Mouse (Mus musculus) splenic B cell, adult 2 months (primary cell): ENCODE results near the gene Tyk2.

Experiments
- DNase-seq: peaks from one replicate; pipeline ENCODE4 v3.0.0-alpha.2; 2011; ENCODE audit warnings: low read depth, low spot score
- H3K27me3 ChIP-seq: 2 replicates; pipeline ENCODE4 v1.6.1; 2012; ENCODE audit warnings: mild to moderate bottlenecking, low read length, moderate library complexity, mixed read lengths; ENCODE audit not compliant: control insufficient read depth, poor library complexity, insufficient read depth, severe bottlenecking
- H3K36me3 ChIP-seq: 2 replicates; pipeline ENCODE4 v1.6.1; 2012; ENCODE audit warnings: mild to moderate bottlenecking, low read length, moderate library complexity, mixed read lengths; ENCODE audit not compliant: control insufficient read depth, poor library complexity, insufficient read depth, severe bottlenecking

The Tyk2 gene

DNA sequence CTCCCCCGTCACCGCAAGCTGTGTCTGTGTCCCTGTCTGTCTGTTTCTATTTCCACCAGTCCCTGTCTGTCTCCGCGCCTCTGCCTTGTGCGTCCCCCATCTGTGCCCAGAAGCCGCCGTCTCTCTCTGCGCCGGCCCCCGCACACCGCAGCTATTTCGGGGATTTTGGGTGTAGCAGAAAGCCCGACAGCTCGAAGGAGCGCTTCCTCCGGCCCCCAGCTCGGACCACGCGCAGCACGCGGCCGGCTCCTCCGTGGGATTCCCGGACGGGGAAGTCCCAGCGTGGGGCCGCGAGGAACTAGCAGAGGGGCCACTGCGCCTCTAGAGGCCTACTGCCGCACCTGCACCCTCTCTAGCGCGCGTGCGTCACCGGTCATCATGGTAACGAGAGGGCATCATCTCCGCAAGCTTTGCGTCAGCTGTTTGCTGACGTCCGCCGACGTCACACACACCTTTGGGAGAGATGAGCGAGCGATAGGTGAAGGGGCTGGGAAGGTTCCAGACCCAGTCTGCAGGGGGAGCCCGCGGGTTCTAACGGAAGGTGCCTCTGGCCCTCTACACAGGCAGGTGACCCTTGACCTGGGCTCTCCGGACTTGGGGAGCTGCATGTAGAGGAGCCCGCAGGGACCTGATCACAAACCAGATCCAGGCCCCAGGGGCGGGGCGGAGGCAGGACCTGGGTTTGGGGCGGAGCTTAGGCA, 30.3 kb upstream of the Tyk2 start:
- H3K27me3 ChIP-seq = no peaks in the 10 kb centered on the region
- H3K36me3 ChIP-seq = no peaks in the 10 kb centered on the region
- peak; percentile 98 for DNase-seq

- Histone ChIP-seq H3K36me3 (no peaks in the 10 kb centered on the region), H3K27me3 (no peaks in the 10 kb centered on the region)
- DNase-seq = peak; percentile 37
Observed at GRCm38 (mm10) chr9:21154787-21155186, 23.7 kb upstream of the Tyk2 start.

DNA sequence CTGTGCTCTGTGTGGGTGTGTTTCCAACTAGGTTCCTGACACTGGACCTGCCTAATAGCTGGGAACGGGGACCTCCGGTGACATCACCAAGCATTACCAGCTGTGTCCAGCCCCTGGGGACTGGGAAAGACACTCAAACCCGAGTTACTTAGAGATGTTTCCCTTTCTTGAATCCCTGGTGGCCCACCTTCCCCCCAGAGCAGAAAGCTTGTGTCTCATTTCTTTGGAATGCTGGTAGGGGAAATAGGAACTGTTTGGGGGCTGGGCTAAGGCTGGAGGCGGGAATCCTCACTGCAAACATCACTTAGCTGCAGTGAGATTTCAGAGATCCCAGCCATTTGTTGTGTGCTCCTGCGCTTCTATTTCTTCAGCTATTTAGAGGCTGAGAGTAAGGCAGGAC, 22.8 kb upstream of the Tyk2 start:
- DNase-seq = no peak
- H3K27me3 ChIP-seq = no peaks in the 10 kb centered on the region

GRCm38 (mm10) chr9:21153331-21153730, 22.3 kb upstream of the Tyk2 start:
- DNase-seq = no peak
- H3K36me3 ChIP-seq = no peaks in the 10 kb centered on the region
- H3K27me3 ChIP-seq = no peaks in the 10 kb centered on the region

More for the DNA sequence above, 22.8 kb upstream of the Tyk2 start:
- H3K36me3 ChIP-seq = no peaks in the 10 kb centered on the region

DNA sequence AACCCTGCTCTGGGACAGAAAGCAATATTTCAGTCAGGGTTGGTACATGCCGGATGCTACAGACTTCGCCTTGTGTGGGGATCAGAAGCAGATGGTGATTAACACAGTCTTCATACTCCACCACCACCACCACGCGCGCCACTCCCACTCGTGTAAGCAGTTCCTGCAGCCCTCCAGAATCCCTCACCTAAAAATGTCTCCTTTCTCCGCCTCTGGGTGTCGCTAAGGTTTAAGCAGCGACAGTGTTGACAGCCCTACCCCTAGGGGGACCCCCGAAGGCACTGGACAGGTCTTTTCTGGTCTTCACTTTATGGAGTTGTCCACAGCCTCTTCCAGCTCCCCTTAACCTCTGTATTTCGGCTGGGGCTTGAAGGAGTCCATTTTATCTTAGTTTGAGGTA, 21.7 kb upstream of the Tyk2 start:
- Histone ChIP-seq H3K36me3 (no peaks in the 10 kb centered on the region), H3K27me3 (no peaks in the 10 kb centered on the region)
- DNase-seq = peak; percentile 73

GRCm38 (mm10) chr9:21149654-21150419, 18.8 kb upstream of the Tyk2 start, which contains the start of gene Cdc37:
Gene Cdc37 (minus strand): TSS chr9:21149982.
- DNase-seq = peak; percentile 93
- Histone ChIP-seq H3K27me3 (no peaks in the 10 kb centered on the region), H3K36me3 (no peaks in the 10 kb centered on the region)

- Histone ChIP-seq H3K36me3 (no peaks in the 10 kb centered on the region), H3K27me3 (no peaks in the 10 kb centered on the region)
- DNase-seq = no peak
Observed at GRCm38 (mm10) chr9:21149077-21149653, 18.1 kb upstream of the Tyk2 start.

- no peak for DNase-seq
- Histone ChIP-seq H3K36me3 (0 out of 2 replicates have a peak, but pooled peaks cover under 1% of the 10 kb centered on the region), H3K27me3 (no peaks in the 10 kb centered on the region)
Observed at GRCm38 (mm10) chr9:21148427-21148826, 17.4 kb upstream of the Tyk2 start.

GRCm38 (mm10) chr9:21146722-21147121, 15.7 kb upstream of the Tyk2 start:
- peaks cover 6% of the 10 kb centered on the region; the same call in 1 of the 2 replicates for H3K36me3 ChIP-seq
- DNase-seq = peak; percentile 86
- no peaks in the 10 kb centered on the region for H3K27me3 ChIP-seq

GRCm38 (mm10) chr9:21145431-21145830, 14.4 kb upstream of the Tyk2 start:
- Histone ChIP-seq H3K36me3 (peaks cover 10% of the 10 kb centered on the region), H3K27me3 (no peaks in the 10 kb centered on the region)
- DNase-seq = no peak

DNA sequence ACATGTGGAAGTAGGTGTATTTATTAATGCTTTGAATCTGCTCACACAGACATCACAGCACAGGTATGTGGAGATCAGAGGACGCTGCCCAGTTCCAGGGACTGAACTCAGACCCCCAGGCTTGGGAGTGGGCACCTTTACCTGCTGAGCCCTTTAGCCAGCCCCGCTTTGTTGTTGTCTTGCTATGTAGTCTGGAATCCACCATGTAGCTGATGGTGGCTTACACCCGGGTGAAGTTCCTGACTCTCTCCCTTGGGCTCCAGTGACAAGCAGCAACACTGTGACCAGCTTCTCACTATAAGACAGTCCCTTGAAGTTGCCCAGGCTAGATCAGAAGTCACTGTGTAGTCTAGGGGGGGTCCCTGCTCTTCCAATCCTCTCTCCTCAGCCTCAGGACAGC, 13.3 kb upstream of the Tyk2 start:
- H3K36me3 ChIP-seq = peaks cover 19% of the 10 kb centered on the region
- no peak for DNase-seq
- H3K27me3 ChIP-seq = no peaks in the 10 kb centered on the region

DNA sequence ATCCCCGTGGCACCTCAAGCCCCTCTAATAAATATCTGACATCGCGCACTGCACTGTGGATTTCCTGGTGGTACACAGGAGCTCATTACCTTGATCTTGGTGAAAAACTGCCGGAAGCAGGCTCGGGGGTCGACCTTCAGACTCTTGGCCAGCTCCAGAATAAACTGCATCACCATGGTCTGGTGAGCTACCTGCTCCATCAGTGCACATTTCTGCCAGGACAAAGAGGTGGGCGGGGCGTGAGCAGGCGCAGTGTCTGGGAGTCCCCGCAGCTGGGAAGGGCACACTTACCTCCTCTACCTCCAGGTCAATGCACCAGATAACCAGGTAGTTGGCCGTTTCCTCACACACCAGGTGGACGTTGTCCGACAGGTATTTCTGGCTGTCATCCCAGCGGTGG, 10.9 kb upstream of the Tyk2 start:
- Histone ChIP-seq H3K27me3 (no peaks in the 10 kb centered on the region), H3K36me3 (peaks cover 19% of the 10 kb centered on the region)
- no peak for DNase-seq

GRCm38 (mm10) chr9:21138386-21138785, 7.3 kb upstream of the Tyk2 start:
- DNase-seq = no peak
- peaks cover 18% of the 10 kb centered on the region for H3K36me3 ChIP-seq
- H3K27me3 ChIP-seq = no peaks in the 10 kb centered on the region

GRCm38 (mm10) chr9:21137229-21137628, 6.2 kb upstream of the Tyk2 start:
- DNase-seq = peak; percentile 90
- no peaks in the 10 kb centered on the region for H3K27me3 ChIP-seq
- H3K36me3 ChIP-seq = peaks cover 15% of the 10 kb centered on the region

- Histone ChIP-seq H3K36me3 (peaks cover 12% of the 10 kb centered on the region), H3K27me3 (no peaks in the 10 kb centered on the region)
- DNase-seq = peak; percentile 45
Observed at GRCm38 (mm10) chr9:21136401-21136800, 5.4 kb upstream of the Tyk2 start.
